Mouse (Mus musculus) myocyte (in vitro differentiated cells): ENCODE measurements at regions not wholly inside any gene's neighbourhood (a gene's known extent, or its start where the extent isn't known, plus 50 kb on each side); places are given as distances from the start of the nearest gene placed in this dataset.

ENCODE experiments used
- H3K27me3 ChIP-seq: one replicate; pipeline ENCODE4 v1.6.1; 2011; ENCODE audit not compliant: control insufficient read depth, insufficient read depth, insufficient read length
- H3K36me3 ChIP-seq: one replicate; pipeline ENCODE4 v1.6.1; 2011; ENCODE audit not compliant: control insufficient read depth, insufficient read depth
- H3K4me2 ChIP-seq: one replicate; pipeline ENCODE4 v1.6.1; 2011; ENCODE audit warnings: low read depth, control low read depth
- H3K4me3 ChIP-seq: one replicate; pipeline ENCODE4 v1.5.1; 2011; ENCODE audit warnings: mild to moderate bottlenecking, control low read depth, moderate library complexity
- H3K79me2 ChIP-seq: one replicate; pipeline ENCODE4 v1.6.1; 2011; ENCODE audit not compliant: control insufficient read depth, insufficient read depth
- H3ac ChIP-seq: one replicate; pipeline ENCODE4 v1.6.1; 2011; ENCODE audit not compliant: control insufficient read depth, insufficient read length
- CEBPB ChIP-seq: IDR thresholded peaks from 2 replicates; pipeline ENCODE4 v1.6.1; 2011; ENCODE audit warnings: mild to moderate bottlenecking, moderate library complexity; ENCODE audit not compliant: poor library complexity, insufficient read depth, severe bottlenecking
- E2F4 ChIP-seq: IDR thresholded peaks from one replicate; pipeline ENCODE4 v1.6.1; 2011; ENCODE audit warnings: mild to moderate bottlenecking, control low read depth, moderate library complexity; ENCODE audit not compliant: insufficient read depth
- MAX ChIP-seq: IDR thresholded peaks from one replicate; pipeline ENCODE4 v1.6.1; 2011; ENCODE audit warnings: low read depth, mild to moderate bottlenecking, control low read depth
- MYOD1 ChIP-seq, 3 experiments: IDR thresholded peaks; one replicate each; pipeline ENCODE4 v1.6.1; 2011; ENCODE audit warnings: control low read depth in 2 of 3, low read depth in 2 of 3, mild to moderate bottlenecking in 2 of 3, moderate library complexity in 1 of 3; ENCODE audit not compliant: insufficient read length in 2 of 3, control insufficient read depth in 1 of 3
- MYOG ChIP-seq, 3 experiments: IDR thresholded peaks; one replicate each; pipeline ENCODE4 v1.6.1; 2011; ENCODE audit warnings: control low read depth in 2 of 3, low read depth in 2 of 3, mild to moderate bottlenecking in 2 of 3; ENCODE audit not compliant: insufficient read length in 2 of 3, control insufficient read depth in 1 of 3, insufficient read depth in 1 of 3
- POLR2A ChIP-seq: IDR thresholded peaks from one replicate; pipeline ENCODE4 v1.6.1; 2011; ENCODE audit warnings: low read depth, mild to moderate bottlenecking, control low read depth, moderate library complexity; ENCODE audit not compliant: insufficient read length
- POLR2AphosphoS2 ChIP-seq: IDR thresholded peaks from one replicate; pipeline ENCODE4 v1.6.1; 2011; ENCODE audit warnings: low read depth, control low read depth; ENCODE audit not compliant: insufficient read length
- REST ChIP-seq: IDR thresholded peaks from one replicate; pipeline ENCODE4 v1.6.1; 2011; ENCODE audit warnings: mild to moderate bottlenecking, control low read depth, moderate library complexity; ENCODE audit not compliant: insufficient read depth, insufficient read length
- SRF ChIP-seq: IDR thresholded peaks from one replicate; pipeline ENCODE4 v1.6.1; 2011; ENCODE audit warnings: low read depth; ENCODE audit not compliant: control insufficient read depth, insufficient read length
- TCF12 ChIP-seq: IDR thresholded peaks from one replicate; pipeline ENCODE4 v1.6.1; 2011; ENCODE audit warnings: mild to moderate bottlenecking, control low read depth; ENCODE audit not compliant: poor library complexity, insufficient read depth, severe bottlenecking
- TCF3 ChIP-seq: IDR thresholded peaks from one replicate; pipeline ENCODE4 v1.6.1; 2011; ENCODE audit warnings: low read depth, control low read depth; ENCODE audit not compliant: insufficient read length
- USF1 ChIP-seq: IDR thresholded peaks from one replicate; pipeline ENCODE4 v1.6.1; 2011; ENCODE audit warnings: low read depth, mild to moderate bottlenecking, control low read depth, moderate library complexity

DNA sequence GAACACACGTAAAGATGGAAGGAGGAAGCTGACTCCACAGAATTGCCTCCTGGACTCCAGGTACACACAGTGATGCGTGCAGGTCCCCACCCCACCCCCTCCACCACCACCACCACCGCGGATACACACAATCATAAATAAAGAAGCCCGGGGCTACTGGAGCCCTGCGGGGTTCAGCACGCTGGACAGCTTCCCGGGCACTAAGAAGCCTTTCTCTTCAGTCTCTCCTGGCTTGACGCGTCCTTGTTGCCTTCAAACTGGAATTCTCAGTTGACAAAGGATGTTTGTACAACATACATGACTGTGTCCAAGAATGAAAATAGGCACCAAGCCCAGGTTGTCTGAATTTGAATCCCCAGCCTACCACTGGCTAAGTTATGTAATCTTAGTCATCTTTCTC is 180.2 kb downstream of the Ptpru start:
- H3K79me2 ChIP-seq: no peaks in the 10 kb centered on the region
- H3K4me3 ChIP-seq: no peak overlapping the region
- H3ac ChIP-seq: no peak overlapping the region
- H3K4me2 ChIP-seq: no peak overlapping the region
- H3K36me3 ChIP-seq: no peaks in the 10 kb centered on the region
- no peak for TF ChIP-seq E2F4
- peak; percentile 49 for TF ChIP-seq REST
- TF ChIP-seq TCF3: no peak
- TF ChIP-seq POLR2AphosphoS2: no peak
- TF ChIP-seq USF1: no peak
- H3K27me3 ChIP-seq: no peaks in the 10 kb centered on the region

- no peaks in the 10 kb centered on the region for H3K79me2 ChIP-seq
- no peak overlapping the region for H3ac ChIP-seq
- no peaks in the 10 kb centered on the region for H3K27me3 ChIP-seq
- H3K36me3 ChIP-seq: no peaks in the 10 kb centered on the region
- TF ChIP-seq MAX (no peak), CEBPB (no peak), MYOG (IDR thresholded peaks at IDR 0.05; ENCODE audit: control insufficient read depth in 1 of 3, insufficient read depth in 1 of 3, insufficient read length in 2 of 3, low read depth in 2 of 3) (no peak), SRF (no peak), POLR2A (no peak), USF1 (no peak), TCF12 (no peak), REST (no peak), E2F4 (no peak), POLR2AphosphoS2 (no peak), MYOD1 (IDR thresholded peaks at IDR 0.05; ENCODE audit: control insufficient read depth in 1 of 3, insufficient read length in 2 of 3, low read depth in 2 of 3) (no peak), TCF3 (no peak)
- H3K4me2 ChIP-seq: no peak overlapping the region
- H3K4me3 ChIP-seq: no peak overlapping the region
Measured at GRCm38 (mm10) chr4:131660931-131661330, 177.2 kb downstream of the Ptpru start.

DNA sequence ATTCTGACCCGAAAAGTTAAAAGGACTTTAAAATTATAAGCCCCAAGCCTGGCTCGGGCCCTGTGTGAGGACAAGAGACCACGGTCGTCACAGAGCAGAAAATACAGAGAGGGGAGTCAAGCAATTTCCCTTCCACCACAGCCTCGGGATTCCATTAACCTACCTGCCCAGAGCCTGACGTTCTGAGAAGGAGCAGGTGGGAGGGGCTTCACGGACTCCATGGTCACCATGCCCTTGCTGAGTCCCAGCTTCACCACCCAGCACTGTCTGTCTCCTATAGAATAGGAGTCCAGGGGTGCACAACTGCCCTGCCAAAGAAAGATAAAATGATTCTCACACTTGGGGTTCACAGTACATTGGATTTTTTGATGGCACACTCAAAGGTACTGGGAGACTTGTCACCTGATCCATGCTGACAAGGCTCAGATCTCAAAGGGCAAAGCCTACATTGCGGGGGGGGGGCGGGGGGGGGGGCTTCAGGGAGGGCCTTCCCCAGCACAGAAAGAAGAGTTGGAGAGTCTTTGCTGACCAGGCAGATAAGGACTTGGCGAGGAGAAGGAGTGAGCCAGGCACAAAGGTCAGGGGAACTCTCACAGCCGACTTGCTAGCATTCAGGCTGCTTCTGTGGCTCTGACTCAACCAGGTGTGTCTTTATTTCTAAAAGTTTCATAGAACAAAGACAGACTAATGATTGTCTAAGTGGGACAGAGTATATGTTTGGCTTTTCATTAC is 166.1 kb downstream of the Ptpru start:
- H3ac ChIP-seq: no peak overlapping the region
- no peak overlapping the region for H3K4me2 ChIP-seq

DNA sequence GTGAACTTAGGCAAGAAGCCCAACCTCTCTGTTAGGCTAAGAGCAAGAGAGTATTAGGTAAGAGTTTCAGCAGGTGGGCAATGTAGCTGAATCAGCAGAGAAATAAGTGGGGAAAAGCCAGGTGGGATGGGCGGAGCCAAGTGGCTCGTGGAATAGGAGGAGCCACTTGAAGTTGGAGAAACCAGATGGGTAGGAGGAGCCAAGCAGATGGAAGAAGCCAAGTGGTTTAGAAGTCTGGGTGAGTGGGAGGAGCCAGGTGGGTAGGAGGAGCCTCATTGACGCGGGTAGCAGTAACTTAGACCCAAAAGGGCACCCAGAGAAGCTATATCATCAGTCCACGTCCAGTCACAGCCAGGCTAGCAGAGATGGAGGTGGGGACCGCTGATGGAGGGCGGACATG is 160.1 kb downstream of the Ptpru start:
- H3ac ChIP-seq: no peak overlapping the region
- H3K36me3 ChIP-seq: no peaks in the 10 kb centered on the region
- H3K4me2 ChIP-seq: no peak overlapping the region
- no peaks in the 10 kb centered on the region for H3K27me3 ChIP-seq
- TF ChIP-seq CEBPB: no peak
- TF ChIP-seq MYOD1 (IDR thresholded peaks at IDR 0.05; ENCODE audit: control insufficient read depth in 1 of 3, insufficient read length in 2 of 3, low read depth in 2 of 3): no peak
- TF ChIP-seq TCF3: no peak
- TF ChIP-seq E2F4: no peak
- no peak overlapping the region for H3K4me3 ChIP-seq
- no peaks in the 10 kb centered on the region for H3K79me2 ChIP-seq

More for the DNA sequence above, 166.1 kb downstream of the Ptpru start:
- H3K36me3 ChIP-seq: no peaks in the 10 kb centered on the region
- no peaks in the 10 kb centered on the region for H3K79me2 ChIP-seq
- H3K4me3 ChIP-seq: no peak overlapping the region
- TF ChIP-seq SRF (no peak), TCF12 (no peak), POLR2AphosphoS2 (no peak), MYOD1 (IDR thresholded peaks at IDR 0.05; ENCODE audit: control insufficient read depth in 1 of 3, insufficient read length in 2 of 3, low read depth in 2 of 3) (no peak), MYOG (IDR thresholded peaks at IDR 0.05; ENCODE audit: control insufficient read depth in 1 of 3, insufficient read depth in 1 of 3, insufficient read length in 2 of 3, low read depth in 2 of 3) (no peak), REST (no peak), CEBPB (no peak), E2F4 (no peak), TCF3 (no peak), USF1 (no peak), MAX (no peak)
- no peaks in the 10 kb centered on the region for H3K27me3 ChIP-seq

DNA sequence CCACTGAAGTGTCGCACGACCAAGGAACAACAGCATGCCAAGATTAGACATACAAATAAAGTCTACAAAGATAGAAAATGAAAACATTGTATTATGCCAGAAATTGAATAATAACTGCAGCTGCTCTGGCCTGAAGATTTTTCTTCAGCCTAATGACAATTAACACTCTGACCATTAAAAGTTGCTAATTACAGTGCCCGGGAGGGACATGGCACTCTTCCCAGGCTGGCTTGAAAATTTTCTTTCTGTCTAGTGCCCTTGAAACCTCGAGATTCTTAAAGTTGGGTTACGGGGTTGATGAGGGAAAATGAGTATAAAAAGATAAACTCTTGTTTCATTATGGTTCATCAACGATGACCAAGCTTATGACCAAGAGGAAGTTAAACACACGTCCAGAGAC is 154.9 kb downstream of the Ptpru start:
- Histone ChIP-seq H3ac (no peak overlapping the region), H3K27me3 (no peaks in the 10 kb centered on the region), H3K36me3 (no peaks in the 10 kb centered on the region), H3K4me2 (no peak overlapping the region), H3K4me3 (no peak overlapping the region), H3K79me2 (no peaks in the 10 kb centered on the region)
- TF ChIP-seq TCF12: no peak
- no peak for TF ChIP-seq MAX
- no peak for TF ChIP-seq USF1
- TF ChIP-seq REST: no peak
- no peak for TF ChIP-seq POLR2A
- TF ChIP-seq E2F4: no peak
- no peak for TF ChIP-seq POLR2AphosphoS2
- TF ChIP-seq CEBPB: no peak
- TF ChIP-seq SRF: no peak
- no peak for TF ChIP-seq TCF3
- no peak for TF ChIP-seq MYOD1 (IDR thresholded peaks at IDR 0.05; ENCODE audit: control insufficient read depth in 1 of 3, insufficient read length in 2 of 3, low read depth in 2 of 3)
